Comparison of ENCODE assay signal across 24 mouse cellular contexts in genomic region chr16:5217341-5218133, GRCm38 (mm10). TPM values are rescaled to one million over a fixed set of nuclear protein-coding genes. Genes with fewer than 3 reads are reported as not detected.
DNase-seq lines count a peak whose midpoint lies in the region; ATAC-seq and TF ChIP-seq lines count a peak whose summit lies in the region.
"Had no signal": no experiment of that assay in that cellular context is flagged by ENCODE, and none has a peak within 500 bp of the region (broad histone marks: within the 10 kb centered on the region; RNA-seq: fewer than 3 reads in every experiment).

No protein-coding gene starts in this region.

- peak overlapping the region; percentile 55 for H3K27ac ChIP-seq in heart, adult 2 months
- no peak overlapping the region for H3K27ac ChIP-seq in kidney, adult 2 months (ENCODE audit: insufficient read depth, low read depth, low read length)
- H3K27ac ChIP-seq: embryonic facial prominence, embryonic 15.5 days; forebrain, embryonic 15.5 days; hindbrain, embryonic 14.5 days; limb, embryonic 10.5 days; midbrain, embryonic 10.5 days; neural tube, embryonic 15.5 days had no signal

- no peaks in the 10 kb centered on the region for H3K79me2 ChIP-seq in heart, adult 2 months (replicated peaks; ENCODE audit: control insufficient read depth, insufficient read depth, low read length)

- intact Hi-C loops in heart, adult 2 months (cut with DNase I): no loop called here
- intact Hi-C loops in heart, postnatal 25 days (cut with DNase I): no loop called here

- no peaks in the 10 kb centered on the region for H3K36me3 ChIP-seq in heart, adult 2 months (ENCODE audit: control insufficient read depth, insufficient read depth, low read length)
- H3K36me3 ChIP-seq in kidney, adult 2 months (ENCODE audit: control insufficient read depth, insufficient read depth, low read length): no peaks in the 10 kb centered on the region
- H3K36me3 ChIP-seq: embryonic facial prominence, embryonic 15.5 days; forebrain, embryonic 15.5 days; limb, embryonic 10.5 days; midbrain, embryonic 10.5 days; neural tube, embryonic 15.5 days had no signal

- H3K4me3 ChIP-seq in heart, adult 2 months: no peak overlapping the region
- H3K4me3 ChIP-seq in kidney, adult 2 months (ENCODE audit: insufficient read depth, low read depth, low read length): no peak overlapping the region
- H3K4me3 ChIP-seq: embryonic facial prominence, embryonic 15.5 days; forebrain, embryonic 15.5 days; limb, embryonic 10.5 days; midbrain, embryonic 10.5 days; neural tube, embryonic 15.5 days had no signal

- TF ChIP-seq CTCF in heart, adult 2 months (IDR thresholded peaks at IDR 0.05): no peak
- no peak for TF ChIP-seq CTCF in kidney, adult 2 months (conservative IDR thresholded peaks at IDR 0.05; ENCODE audit: insufficient read depth, insufficient read length, low read depth, low read length)

- H3K4me1 ChIP-seq in heart, adult 2 months (ENCODE audit: control insufficient read depth, insufficient read depth, low read length): peaks cover 3% of the 10 kb centered on the region
- 0 out of 2 replicates have a peak, but pooled peaks cover 2% of the 10 kb centered on the region for H3K4me1 ChIP-seq in kidney, adult 2 months (ENCODE audit: control insufficient read depth, insufficient read depth, low read length)
- H3K4me1 ChIP-seq: embryonic facial prominence, embryonic 15.5 days; forebrain, embryonic 15.5 days; limb, embryonic 10.5 days; midbrain, embryonic 10.5 days; neural tube, embryonic 15.5 days had no signal

- no peak overlapping the region for H3K9ac ChIP-seq in heart, adult 2 months (ENCODE audit: low read depth, low read length)
- H3K9ac ChIP-seq: embryonic facial prominence, embryonic 15.5 days; forebrain, embryonic 15.5 days; hindbrain, embryonic 14.5 days; neural tube, embryonic 15.5 days had no signal

- TF ChIP-seq EP300 in heart, adult 2 months (IDR thresholded peaks at IDR 0.05; ENCODE audit: insufficient read depth, low read depth, low read length): 0 out of 2 replicates have a peak, but pooled peaks have one; percentile 13

- 45% methylated on average over 5 of the region's 5 CpGs for WGBS in heart, adult 2 months
- 33% methylated on average over 5 of the region's 5 CpGs for WGBS in kidney, adult 2 months

- peak in 1 of 2 experiments; percentile 30 for DNase-seq in heart, adult 2 months
- no peak for DNase-seq in heart, postnatal 25 days (ENCODE audit: low spot score)
- peak; percentile 45 for DNase-seq in NIH3T3 (ENCODE audit: low read depth)
- peak; percentile 89 for DNase-seq in kidney, adult 2 months
- peak; percentile 76 for DNase-seq in kidney, postnatal 14 days
- DNase-seq in cerebellum, adult 9-11 months: no peak
- DNase-seq: adrenal gland, adult 2 months; cerebellum, adult 2 months; heart, postnatal 4 days; liver; retina, postnatal 1 day; right cerebral cortex, postnatal 25 days; spleen, adult 18-20 months had no signal

- no peaks in the 10 kb centered on the region for H3K27me3 ChIP-seq in heart, adult 2 months (ENCODE audit: control insufficient read depth, insufficient read depth, low read length)
- no peaks in the 10 kb centered on the region for H3K27me3 ChIP-seq in kidney, adult 2 months (replicated peaks; ENCODE audit: control insufficient read depth, insufficient read depth, low read length)
- H3K27me3 ChIP-seq: embryonic facial prominence, embryonic 15.5 days had no signal

- no peak for ATAC-seq in cerebellum, adult (ENCODE audit: insufficient number of reproducible peaks, low FRiP score, low TSS enrichment)
- ATAC-seq: CD4-positive, CD25-positive, alpha-beta regulatory T cell, adult 4 months; forebrain, embryonic 15.5 days; inflammation-experienced regulatory T-cells, adult 6 months; lung, postnatal 0 days had no signal

- TF ChIP-seq POLR2A in heart, adult 2 months (IDR thresholded peaks at IDR 0.05; ENCODE audit: insufficient read depth, low read depth, low read length): no peak
- no peak for TF ChIP-seq POLR2A in kidney, adult 2 months (IDR thresholded peaks at IDR 0.05; ENCODE audit: low read depth, low read length)

RNA-seq across cellular contexts. Expression of gene AU021092, which starts 4.6 kb away (rescaled TPM):
- 10 to 100 TPM; 17.4 to 19.9 TPM for total RNA-seq in heart, adult 2 months (2021)
- polyA plus RNA-seq in heart, adult 2 months (2012; rRNA removed): 12.1 and 12.5 TPM in 2 replicates
- 10 to 100 TPM; 19.3 to 22.8 TPM for total RNA-seq in heart, postnatal 25 days (2021)
- polyA plus RNA-seq in kidney, adult 2 months (2012; rRNA removed): 42.5 and 46.4 TPM in 2 replicates
- total RNA-seq: granulocyte monocyte progenitor cell, adult 5-6 weeks had no signal
- polyA plus RNA-seq: CD4-positive, CD25-positive, alpha-beta regulatory T cell, adult 4 months; inflammation-experienced regulatory T-cells, adult 6 months had no signal

RNA-seq across cellular contexts. Expression of gene Nagpa, which starts 13.7 kb away (rescaled TPM):
- total RNA-seq in heart, adult 2 months (2021): 10 to 100 TPM; 11.3 to 15.7 TPM
- 22.7 and 24.2 TPM in 2 replicates for polyA plus RNA-seq in heart, adult 2 months (2012; rRNA removed)
- total RNA-seq in heart, postnatal 25 days (2021): 10 to 100 TPM; 11.7 to 15.4 TPM
- polyA plus RNA-seq in kidney, adult 2 months (2012; rRNA removed): 29.4 and 30.5 TPM in 2 replicates

RNA-seq across cellular contexts. Expression of gene Alg1, which starts 15.9 kb away (rescaled TPM):
- 10 to 100 TPM; 12.0 to 12.5 TPM for total RNA-seq in heart, adult 2 months (2021)
- polyA plus RNA-seq in heart, adult 2 months (2012; rRNA removed): 34.0 and 37.1 TPM in 2 replicates
- total RNA-seq in heart, postnatal 25 days (2021): 10 to 100 TPM; 12.1 to 12.3 TPM
- polyA plus RNA-seq in kidney, adult 2 months (2012; rRNA removed): 71.1 and 81.7 TPM in 2 replicates

RNA-seq across cellular contexts. Expression of gene Eef2kmt, which starts 38.2 kb away (rescaled TPM):
- 1 to 10 TPM; 6.9 to 8.2 TPM for total RNA-seq in heart, adult 2 months (2021)
- polyA plus RNA-seq in heart, adult 2 months (2012; rRNA removed): 27.9 and 29.7 TPM in 2 replicates
- total RNA-seq in heart, postnatal 25 days (2021): 1 to 10 TPM; 8.7 to 9.7 TPM
- 59.1 and 68.1 TPM in 2 replicates for polyA plus RNA-seq in kidney, adult 2 months (2012; rRNA removed)

Comparison
In these comparisons a context has a peak if more than half of its experiments do, and no peak if none do; other contexts are left out.
1. DNase-seq: peak in NIH3T3 (single experiment), kidney, adult 2 months (single experiment) and kidney, postnatal 14 days (single experiment); none in heart, postnatal 25 days (single experiment) and cerebellum, adult 9-11 months (single experiment).